Mouse (Mus musculus) thymus, postnatal 36 days (tissue): ENCODE measurements around the gene Dock8.

Experiments used
- DNase-seq, 2 experiments: peaks; one replicate each; pipeline ENCODE4 v3.0.0; 2022; ENCODE audit warnings: mixed read lengths in 2 of 2

Gene Dock8

GRCm38 (mm10) chr19:25132322-25132721 is 133.0 kb downstream of the Dock8 start:
- no peak for DNase-seq

DNA sequence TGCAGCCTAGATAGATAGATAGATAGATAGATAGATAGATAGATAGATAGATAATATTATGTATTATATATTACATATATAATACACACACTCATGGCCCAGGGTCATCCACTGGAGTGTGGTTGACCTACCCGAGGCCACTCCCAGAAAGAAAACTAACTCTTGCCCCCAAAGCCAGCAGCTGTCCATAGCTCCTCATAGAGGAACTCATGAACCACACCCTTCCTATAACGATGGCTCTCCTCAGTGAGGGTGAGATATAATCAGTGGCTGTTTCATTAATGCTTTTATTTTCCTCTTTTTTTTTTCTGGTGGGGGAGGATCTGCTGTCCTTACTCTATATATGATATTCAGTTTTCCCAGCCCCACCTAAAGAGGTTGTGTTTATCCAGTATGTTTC is 134.6 kb downstream of the Dock8 start:
- no peak for DNase-seq

DNA sequence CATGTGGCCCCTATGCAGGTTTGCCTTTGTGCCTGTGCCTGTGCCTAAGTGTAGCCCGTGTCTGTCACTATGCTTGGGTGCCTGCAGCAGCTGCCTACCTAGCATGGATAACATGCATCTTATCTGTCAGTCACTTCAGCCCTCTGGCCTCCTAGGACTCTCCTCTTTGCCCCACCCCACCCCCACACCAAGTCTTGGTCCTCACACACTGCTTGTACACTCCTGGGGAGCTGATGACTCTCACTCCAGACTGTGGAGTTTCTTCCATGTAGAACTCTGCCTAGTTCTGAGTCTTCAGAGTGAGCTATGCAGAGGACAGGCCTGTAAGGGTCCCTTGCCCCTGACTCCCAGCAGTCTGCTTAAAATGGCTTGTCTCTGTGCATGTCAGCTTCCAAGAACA is 136.8 kb downstream of the Dock8 start:
- no peak for DNase-seq

GRCm38 (mm10) chr19:25137907-25138820 is 138.8 kb downstream of the Dock8 start:
- no peak for DNase-seq

GRCm38 (mm10) chr19:25144110-25145028 is 145.0 kb downstream of the Dock8 start:
- DNase-seq, result no peak

DNA sequence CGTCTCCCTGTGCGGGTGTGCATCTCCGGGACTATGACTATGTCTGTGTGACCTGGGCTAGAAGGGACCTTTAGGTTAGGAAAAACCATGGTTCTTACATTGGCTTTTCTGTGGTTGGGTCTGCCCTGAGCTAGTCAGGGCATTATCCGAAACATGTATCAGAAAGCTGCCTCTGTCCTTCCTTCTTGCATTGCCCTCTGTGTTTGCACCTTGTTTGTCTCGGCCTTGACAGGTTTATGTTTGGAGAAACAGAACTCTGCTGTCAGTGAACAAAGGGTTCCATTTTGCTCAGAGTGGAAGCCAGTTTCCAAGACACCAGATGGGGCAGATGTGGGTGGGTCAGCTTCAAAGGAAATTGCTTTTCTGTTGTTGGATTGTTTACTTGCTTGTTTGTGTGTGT is 145.8 kb downstream of the Dock8 start:
- no peak for DNase-seq

GRCm38 (mm10) chr19:25146122-25146521 is 146.8 kb downstream of the Dock8 start:
- no peak for DNase-seq

- no peak for DNase-seq
These were observed 150.5 kb downstream of the Dock8 start for GRCm38 (mm10) chr19:25149788-25150187.

DNA sequence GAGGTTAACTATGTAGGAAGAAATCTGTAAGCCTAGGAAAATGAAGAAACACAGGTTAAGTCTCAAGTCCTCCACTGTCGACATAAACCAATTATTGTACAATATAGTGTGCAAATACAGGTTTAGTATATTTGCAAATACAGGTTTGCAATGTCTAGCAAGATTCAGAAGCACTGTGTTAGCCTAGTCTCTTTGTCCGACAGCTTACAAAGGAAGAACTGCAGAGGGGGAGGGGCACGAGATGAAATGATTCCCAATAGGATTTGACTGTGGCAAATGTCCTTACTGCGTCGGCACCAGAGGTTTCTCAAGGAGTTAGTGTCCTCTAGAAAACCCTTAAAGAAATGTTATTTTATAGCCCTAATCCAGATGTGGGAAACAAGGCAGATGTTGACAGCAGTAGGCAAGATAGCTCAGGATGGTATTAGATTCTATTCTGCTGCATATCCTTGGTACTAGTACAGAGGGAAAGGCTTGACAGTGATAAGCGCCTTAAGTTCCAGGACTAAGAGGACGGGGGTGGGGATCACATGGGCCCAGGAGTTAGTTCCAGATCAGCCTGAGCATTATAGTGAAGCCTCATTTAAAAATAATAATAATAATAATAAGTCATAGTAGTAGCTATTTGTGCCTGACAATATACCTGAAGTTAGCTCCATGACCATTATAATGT is 155.3 kb downstream of the Dock8 start:
- no peak for DNase-seq

DNA sequence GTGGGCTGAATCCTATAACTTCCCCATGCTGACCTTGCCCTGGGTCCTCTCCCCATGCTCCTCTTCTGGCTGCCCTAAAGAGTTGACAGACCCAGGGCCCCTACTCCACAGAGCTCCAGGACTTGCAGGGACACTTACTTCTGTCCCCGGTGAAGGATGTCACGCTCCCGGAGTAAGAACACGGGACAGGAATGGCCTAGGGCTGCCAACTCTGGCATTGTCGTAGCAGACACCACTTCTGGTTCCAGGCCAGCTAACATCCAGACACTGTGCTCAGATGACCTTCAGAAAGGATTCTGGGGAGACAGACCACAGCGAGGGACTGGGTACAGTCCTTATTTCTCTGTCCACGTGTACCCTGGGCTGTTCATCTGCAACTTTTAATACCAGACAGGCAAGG is 155.9 kb downstream of the Dock8 start:
- DNase-seq, result no peak

DNA sequence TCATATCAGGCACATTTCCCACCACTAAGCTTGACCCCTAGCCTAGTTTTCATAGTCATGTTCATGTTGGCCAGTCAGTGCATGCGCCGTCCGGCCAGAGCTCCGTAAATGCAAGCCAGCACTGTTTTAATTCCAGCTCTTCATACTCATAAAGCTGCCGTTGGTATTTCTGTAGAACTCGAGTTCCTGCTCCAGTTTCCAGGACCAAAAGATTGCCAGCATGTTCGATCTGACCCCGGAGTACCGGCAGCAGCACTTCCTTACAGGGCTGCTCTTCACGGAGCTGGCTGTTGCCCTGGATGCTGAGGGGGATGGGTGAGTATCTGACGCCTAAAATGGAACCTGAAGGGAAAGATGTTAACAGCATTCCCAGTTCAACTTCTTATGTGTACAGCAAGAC is 156.4 kb downstream of the Dock8 start:
- no peak for DNase-seq

GRCm38 (mm10) chr19:25162270-25162669 is 162.9 kb downstream of the Dock8 start:
- no peak for DNase-seq

- no peak for DNase-seq
These were observed 164.1 kb downstream of the Dock8 start for GRCm38 (mm10) chr19:25163426-25163825.

DNA sequence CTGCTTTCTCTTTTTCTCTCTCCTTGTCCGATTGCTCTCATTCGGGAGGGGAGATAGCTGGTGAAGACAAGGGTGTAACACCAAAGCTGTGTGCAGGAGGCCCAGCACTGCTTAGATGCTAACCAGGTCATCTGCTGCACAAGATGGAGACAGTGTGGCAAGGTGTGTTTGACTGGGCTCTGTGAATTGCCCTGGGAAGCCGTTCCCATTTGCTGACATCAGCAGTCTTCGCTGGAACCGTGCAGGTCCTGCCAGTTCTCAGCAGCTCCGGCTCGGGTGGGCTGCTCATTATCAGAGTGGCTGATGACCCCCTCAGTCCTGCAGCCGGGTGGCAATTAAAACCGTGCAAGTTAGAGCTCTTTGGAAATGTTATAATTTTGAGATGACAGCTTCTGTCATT is 167.1 kb downstream of the Dock8 start:
- no peak for DNase-seq

DNA sequence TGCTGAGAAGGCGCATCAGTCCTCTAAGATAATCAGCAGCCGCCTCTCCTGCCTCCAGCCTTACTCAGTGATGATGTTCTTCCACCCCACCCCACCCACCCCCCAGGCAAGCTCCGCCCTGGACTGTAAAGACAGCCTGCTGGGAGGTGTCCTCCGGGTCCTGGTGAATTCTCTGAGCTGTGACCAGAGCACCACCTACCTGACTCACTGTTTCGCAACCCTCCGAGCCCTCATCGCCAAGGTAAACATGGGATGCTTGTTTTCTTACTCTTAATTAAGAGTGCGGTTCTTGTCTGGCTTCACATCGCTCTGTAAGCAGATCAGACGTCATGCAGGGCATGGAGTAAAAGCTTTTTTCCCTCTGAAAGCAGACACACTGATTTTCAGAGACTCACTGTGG is 172.1 kb downstream of the Dock8 start:
- no peak for DNase-seq

GRCm38 (mm10) chr19:25176746-25177145 is 177.4 kb downstream of the Dock8 start:
- no peak for DNase-seq

DNA sequence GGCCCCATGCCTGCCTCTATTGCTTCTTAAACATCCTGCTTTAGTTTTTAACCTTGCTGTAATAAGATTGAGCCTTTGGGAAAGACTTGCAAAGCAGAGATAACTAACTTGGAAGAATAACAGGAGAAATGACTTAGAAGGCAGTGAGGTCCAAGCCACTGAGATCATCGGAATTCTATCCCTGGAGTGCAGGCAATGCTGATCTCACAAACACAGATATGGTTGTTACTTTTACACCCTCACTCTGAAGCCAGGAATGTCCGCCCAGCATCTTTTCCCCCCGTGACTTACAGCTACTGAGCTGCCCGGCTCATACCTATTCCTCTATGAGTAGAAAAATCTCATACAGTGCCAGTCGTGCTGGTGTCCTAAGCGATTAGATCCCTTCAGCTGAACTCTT is 180.7 kb downstream of the Dock8 start:
- no peak for DNase-seq

DNA sequence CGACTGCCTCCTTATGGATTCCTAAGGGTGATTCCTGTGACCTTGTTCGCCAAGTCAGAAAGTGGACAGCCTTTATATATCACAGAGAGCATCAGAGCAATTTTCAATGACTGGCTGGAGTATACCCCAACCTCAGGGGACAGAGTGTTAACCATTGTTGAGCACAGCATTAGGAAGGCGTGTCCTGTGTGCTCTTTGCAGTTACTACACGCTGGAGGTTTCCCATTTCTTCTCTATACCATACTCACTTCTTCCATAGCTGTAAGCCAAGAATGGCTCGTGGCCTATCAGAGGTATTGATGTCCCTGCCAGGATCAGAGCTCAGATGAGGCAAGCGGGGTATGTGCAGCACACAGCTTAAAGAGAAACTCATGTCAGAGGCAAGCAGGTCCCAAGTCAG is 181.2 kb downstream of the Dock8 start:
- no peak for DNase-seq

- DNase-seq, result no peak
These were observed 184.7 kb downstream of the Dock8 start for GRCm38 (mm10) chr19:25184076-25184475.

- DNase-seq, result no peak
These were observed 187.0 kb downstream of the Dock8 start for GRCm38 (mm10) chr19:25186316-25186715.

DNA sequence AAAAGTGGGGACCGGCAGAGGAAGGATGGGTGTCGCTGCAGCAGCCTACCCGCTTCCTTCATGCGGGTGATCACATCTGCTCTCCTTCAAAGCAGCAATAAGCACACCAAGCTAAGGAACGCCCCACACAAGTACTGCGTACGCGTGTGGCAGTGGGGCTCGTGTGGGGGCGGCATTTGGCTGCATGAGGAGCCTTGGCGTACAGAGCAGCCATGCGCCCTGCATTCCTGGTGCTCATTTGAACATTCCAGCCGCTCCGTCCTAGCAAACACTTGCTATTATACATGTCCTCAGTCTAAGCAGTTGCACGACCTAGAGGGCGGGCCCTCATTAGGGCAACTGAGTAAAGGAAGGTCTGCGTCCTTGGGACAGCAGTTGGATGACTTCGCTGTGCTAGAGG is 188.3 kb downstream of the Dock8 start:
- no peak for DNase-seq

DNA sequence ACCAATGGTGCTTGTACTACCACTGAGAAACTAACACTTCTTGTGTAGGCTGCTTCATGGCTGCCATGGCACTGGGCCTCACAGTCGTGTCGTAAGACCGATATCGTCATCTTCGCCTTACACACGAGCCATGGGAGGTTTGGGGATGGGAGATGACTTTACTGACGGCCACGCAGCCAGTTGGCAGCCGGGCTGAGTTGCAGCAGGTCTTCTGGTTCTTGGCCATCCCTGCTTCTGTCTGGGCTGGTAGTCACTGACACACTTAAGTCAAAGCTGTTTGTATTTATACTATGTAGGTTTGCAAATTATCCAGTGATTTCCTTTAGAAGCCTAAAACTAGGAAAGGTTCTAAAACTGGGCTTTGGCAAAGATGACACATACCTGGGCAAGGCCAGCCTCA is 194.4 kb downstream of the Dock8 start:
- DNase-seq, result no peak
